Mouse (Mus musculus) heart, embryonic 11.5 days (tissue): ENCODE measurements around the gene Il17ra. TPM values are rescaled to one million over a fixed set of nuclear protein-coding genes. Genes with fewer than 3 reads are reported as not detected.

ENCODE experiments used
- ATAC-seq: fragments of 200-750 bp; cut with Nextera tagmentation; replicated peaks from 2 replicates; pipeline ENCODE4 v1.8.0; 2017; ENCODE audit warnings: moderate library complexity; ENCODE audit not compliant: insufficient number of reproducible peaks, low FRiP score, low TSS enrichment
- H3K27ac ChIP-seq: fragments of 300-500 bp; sonication (generic); 2 replicates; pipeline ENCODE4 v1.5.1; 2014; ENCODE audit warnings: mild to moderate bottlenecking, low read depth, low read length
- H3K27me3 ChIP-seq: fragments of 300-500 bp; sonication (generic); 2 replicates; pipeline ENCODE4 v1.6.1; 2014; ENCODE audit warnings: mild to moderate bottlenecking, low read length, mixed read lengths; ENCODE audit not compliant: control insufficient read depth, insufficient read depth
- H3K36me3 ChIP-seq: fragments of 300-500 bp; sonication (generic); 2 replicates; pipeline ENCODE4 v1.6.1; 2014; ENCODE audit warnings: mild to moderate bottlenecking, low read length, moderate library complexity, mixed read lengths; ENCODE audit not compliant: control insufficient read depth, insufficient read depth
- H3K4me1 ChIP-seq: fragments of 300-500 bp; sonication (generic); 2 replicates; pipeline ENCODE4 v1.6.1; 2014; ENCODE audit warnings: low read length; ENCODE audit not compliant: control insufficient read depth, insufficient read depth
- H3K4me2 ChIP-seq: fragments of 300-500 bp; sonication (generic); 2 replicates; pipeline ENCODE4 v1.6.1; 2014; ENCODE audit warnings: mild to moderate bottlenecking, moderate library complexity
- H3K4me3 ChIP-seq: fragments of 300-500 bp; sonication (generic); 2 replicates; pipeline ENCODE4 v1.5.1; 2014; ENCODE audit warnings: low read depth, low read length
- H3K9ac ChIP-seq: fragments of 300-500 bp; sonication (generic); 2 replicates; pipeline ENCODE4 v1.6.1; 2014; ENCODE audit warnings: mild to moderate bottlenecking, low read depth, low read length, moderate library complexity
- H3K9me3 ChIP-seq: fragments of 300-500 bp; sonication (generic); replicated peaks from 2 replicates; pipeline ENCODE4 v1.6.1; 2016; ENCODE audit warnings: low read length; ENCODE audit not compliant: control insufficient read depth
- WGBS: fragments of 180-500 bp; shearing (Covaris S2); extraction: QIAGEN DNeasy Blood & Tissue Kit; methylation state at CpG from one replicate; pipeline ENCODE4 v1.1.7; 2014; ENCODE audit not compliant: insufficient replicate concordance; 5-methylcytosine and 5-hydroxymethylcytosine counted together
- polyA plus RNA-seq: library from polyadenylated mRNA; unstranded; fragments of >200 nt; fragmentation: Nextera tagmentation; extraction: Ambion mirVana; gene quantifications from 2 replicates; pipeline ENCODE4 v1.2.1, GENCODE M21; 2014

Gene Il17ra
- polyA plus RNA-seq, 1 experiment from 2014 or later: 4.2 TPM

DNA sequence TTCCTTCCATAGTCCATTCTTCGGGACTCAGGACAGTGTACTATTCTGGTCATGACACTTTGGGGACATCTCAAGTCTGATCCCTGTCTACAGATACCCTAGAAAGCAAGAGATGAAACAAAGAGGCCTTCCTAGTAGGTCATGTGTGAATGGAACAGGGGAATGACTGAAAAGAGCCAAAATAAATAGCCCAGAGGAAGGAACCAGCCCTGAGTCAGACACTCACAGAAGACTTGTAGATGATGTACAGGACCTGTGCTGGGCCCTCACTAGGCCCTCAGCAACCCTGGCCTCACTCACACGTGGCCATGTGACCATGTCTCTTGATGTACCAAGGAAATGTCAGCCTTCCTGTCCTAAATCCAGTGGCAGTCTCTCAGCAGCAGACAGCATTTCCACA lies 26.4 kb downstream of the Il17ra start:
- Histone ChIP-seq H3K36me3 (no peaks in the 10 kb centered on the region), H3K27ac (no peak overlapping the region), H3K9ac (no peak overlapping the region), H3K4me3 (no peak overlapping the region), H3K9me3 (no peaks in the 10 kb centered on the region), H3K27me3 (peaks cover 37% of the 10 kb centered on the region), H3K4me2 (no peak overlapping the region; the same call in 1 of the 2 replicates), H3K4me1 (peaks cover 19% of the 10 kb centered on the region)
- WGBS: 45% methylated on average over 2 of the region's 2 CpGs
- no peak for ATAC-seq

DNA sequence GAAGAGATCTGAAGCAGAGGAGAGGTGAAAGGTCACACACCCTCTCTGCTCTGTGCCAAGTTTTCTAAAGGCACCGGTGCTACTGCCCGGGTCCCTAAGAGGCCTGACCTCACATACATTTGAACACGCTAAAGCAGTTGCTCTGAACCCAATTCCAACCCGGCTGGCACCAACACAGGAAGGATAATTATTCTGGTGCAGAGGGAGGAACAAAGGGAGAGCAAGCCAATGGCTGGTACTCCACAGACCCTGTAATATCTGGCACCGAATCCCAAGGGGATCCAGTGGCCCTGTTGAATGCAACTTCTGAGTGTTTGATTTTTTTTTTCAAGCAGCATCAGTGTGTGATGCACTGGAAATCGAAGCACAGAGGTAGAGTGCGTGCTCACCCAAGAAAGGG lies 28.0 kb downstream of the Il17ra start:
- no peak overlapping the region for H3K4me3 ChIP-seq
- H3K9ac ChIP-seq: no peak overlapping the region
- no peak overlapping the region for H3K27ac ChIP-seq
- ATAC-seq: no peak
- H3K36me3 ChIP-seq: no peaks in the 10 kb centered on the region
- WGBS: 72% methylated on average over 7 of the region's 7 CpGs
- H3K27me3 ChIP-seq: peaks cover 46% of the 10 kb centered on the region
- peaks cover 19% of the 10 kb centered on the region for H3K4me1 ChIP-seq
- H3K4me2 ChIP-seq: no peak overlapping the region
- no peaks in the 10 kb centered on the region for H3K9me3 ChIP-seq

DNA sequence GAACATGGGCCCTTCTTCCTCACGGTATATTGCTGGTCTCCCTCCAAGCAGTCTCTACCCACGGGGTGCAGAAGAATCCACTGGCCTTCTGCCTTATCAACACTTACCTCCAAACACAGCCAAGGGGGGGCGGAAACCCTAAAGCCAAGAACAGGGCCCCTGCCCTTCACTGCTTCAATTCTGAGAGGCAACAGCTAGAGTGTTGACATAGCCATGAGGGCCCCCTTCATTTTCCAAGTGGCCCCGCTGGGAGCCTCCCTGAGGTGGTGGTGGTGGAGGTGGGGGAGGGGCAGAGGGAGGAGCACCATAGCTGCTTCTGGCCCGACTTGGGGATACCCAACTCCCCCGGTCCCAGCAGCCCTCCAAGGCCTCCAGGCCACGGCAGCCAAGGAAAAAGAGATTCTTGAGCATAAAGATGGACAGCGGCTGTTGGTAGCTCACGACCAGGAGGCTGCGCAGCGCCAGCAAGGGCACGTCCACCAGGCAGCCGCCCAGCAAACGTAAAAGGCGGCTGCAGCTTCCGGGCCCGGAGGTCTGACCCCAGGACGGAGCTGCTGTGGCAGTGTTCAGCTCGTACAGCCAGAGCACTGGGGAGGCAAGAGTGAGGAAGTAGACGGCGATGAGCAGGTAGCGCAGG lies 28.9 kb downstream of the Il17ra start:
- peaks cover 46% of the 10 kb centered on the region for H3K27me3 ChIP-seq

DNA sequence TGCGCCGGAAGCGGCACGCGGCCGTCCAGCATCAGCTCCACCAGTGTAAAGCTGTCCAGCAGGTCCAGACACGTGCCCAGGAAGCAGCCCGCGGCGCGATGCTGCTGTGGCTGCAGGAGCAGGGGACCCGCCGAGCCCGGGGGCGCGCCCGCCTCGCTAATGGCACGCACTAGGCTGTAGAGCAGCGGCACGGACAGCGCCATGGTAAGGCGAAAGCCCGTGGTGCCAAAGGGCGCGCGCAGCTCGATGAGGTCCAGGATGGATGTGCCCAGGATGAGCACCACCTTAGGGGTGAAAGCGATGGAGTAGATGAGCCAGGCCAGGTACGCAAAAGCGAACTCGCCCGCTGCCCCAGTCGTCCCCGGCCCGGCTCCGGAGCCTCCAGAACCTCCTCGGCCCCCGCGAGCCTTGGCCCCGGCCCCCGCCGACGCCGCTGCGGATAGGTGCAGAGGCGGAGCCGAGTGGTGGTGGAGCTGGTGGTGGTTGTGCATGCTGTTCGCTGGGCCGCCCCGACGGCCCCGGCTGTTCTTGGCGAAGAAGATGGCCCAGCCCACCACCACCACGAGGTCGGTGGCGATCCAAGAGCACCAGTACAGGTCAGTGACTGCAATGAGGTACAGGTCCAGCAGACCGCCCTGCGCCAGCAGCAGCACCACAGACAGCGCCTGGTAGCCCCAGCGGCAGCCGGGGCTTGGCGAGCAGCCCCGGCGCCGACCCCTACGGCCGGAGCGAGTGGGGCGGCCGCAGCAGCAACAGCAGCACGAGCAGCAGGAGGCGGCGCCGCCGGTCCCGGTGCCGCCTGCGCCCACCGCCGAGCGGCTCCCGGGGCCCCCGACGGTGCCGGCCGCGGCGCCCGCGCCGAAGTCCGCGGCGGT lies 29.7 kb downstream of the Il17ra start:
- Histone ChIP-seq H3K36me3 (no peaks in the 10 kb centered on the region), H3K9me3 (no peaks in the 10 kb centered on the region), H3K9ac (no peak overlapping the region), H3K4me3 (peak overlapping the region; percentile 76), H3K4me2 (peak overlapping the region; percentile 100), H3K27me3 (peaks cover 46% of the 10 kb centered on the region), H3K4me1 (peaks cover 19% of the 10 kb centered on the region), H3K27ac (no peak overlapping the region)
- peak; percentile 26; the same call in 1 of the 2 replicates for ATAC-seq
- under 1% methylated on average over 74 of the region's 95 CpGs for WGBS

More for the DNA sequence above, 28.9 kb downstream of the Il17ra start:
- H3K27ac ChIP-seq: no peak overlapping the region
- H3K9me3 ChIP-seq: no peaks in the 10 kb centered on the region
- peaks cover 19% of the 10 kb centered on the region for H3K4me1 ChIP-seq
- H3K36me3 ChIP-seq: no peaks in the 10 kb centered on the region
- WGBS: 8% methylated on average over 22 of the region's 22 CpGs
- H3K4me3 ChIP-seq: peak overlapping the region; percentile 76
- no peak overlapping the region for H3K9ac ChIP-seq
- H3K4me2 ChIP-seq: peak overlapping the region; percentile 100
- ATAC-seq: no peak; the same call in 1 of the 2 replicates

DNA sequence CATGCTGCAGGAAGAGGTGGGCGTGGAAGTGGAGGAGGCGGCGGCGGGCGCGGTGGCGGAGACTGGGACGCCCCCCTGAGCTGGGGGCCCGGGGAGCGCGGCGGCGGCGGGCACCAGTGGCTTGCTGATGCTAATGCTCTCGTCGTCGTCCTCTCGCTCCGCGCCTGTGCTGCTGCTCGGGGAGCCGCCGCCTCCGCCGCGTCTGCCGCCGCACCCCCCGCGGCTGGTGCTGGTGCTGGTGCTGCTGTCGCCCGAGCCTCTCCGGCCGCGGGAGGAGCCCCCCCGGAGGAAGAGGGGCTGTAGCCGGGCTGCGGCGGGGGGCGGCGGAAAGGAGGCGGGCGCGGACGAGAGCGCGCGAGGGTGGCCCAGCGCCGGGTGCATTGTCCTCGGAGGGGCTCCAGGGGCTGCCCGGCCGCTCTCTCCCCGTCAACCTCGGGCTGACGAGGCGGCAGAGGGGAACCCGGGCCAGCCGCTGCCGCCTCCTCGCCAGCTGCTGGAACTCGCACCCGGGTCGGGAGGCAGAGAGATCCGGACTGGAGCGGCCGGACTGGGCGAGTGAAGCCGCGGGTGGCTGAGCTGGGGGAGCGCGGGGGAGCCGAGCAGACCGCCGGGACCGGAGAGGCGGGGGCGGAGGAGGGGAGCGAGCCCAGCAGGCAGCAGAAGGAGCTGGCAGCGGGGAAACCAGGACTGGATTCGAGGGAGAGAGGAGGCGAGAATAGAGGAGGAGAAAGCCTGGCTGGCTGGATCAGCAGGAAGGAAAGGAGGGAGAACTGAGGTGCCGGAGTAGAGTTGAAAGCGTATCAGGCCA lies 30.5 kb downstream of the Il17ra start, which contains the start of gene Tmem121b:
Gene Tmem121b, minus strand, starts transcription at position 434 of the 808 bp plus-strand sequence.
- under 1% methylated on average over 64 of the region's 84 CpGs for WGBS
- H3K9me3 ChIP-seq: no peaks in the 10 kb centered on the region

DNA sequence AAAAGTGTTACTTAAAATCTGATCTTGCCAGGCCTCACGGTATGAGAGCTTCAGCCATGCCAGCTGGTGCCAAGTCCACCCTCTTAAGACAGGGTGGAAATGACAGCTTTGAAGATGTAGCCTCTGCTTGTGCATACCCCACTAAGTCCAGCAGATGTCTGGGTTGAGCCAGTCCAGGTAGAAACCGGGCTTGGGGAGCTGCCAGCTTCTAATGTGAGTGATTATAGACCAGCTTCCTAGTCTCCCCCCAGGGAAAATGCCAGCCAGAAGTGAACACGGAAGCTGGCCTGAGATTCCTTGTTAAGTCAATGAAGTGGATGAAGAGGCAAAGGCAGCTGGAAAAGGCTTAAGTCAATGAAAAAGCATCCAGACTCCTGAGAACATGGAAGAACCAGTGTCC lies 33.5 kb downstream of the Il17ra start:
- peaks cover 18% of the 10 kb centered on the region for H3K4me1 ChIP-seq
- no peak overlapping the region for H3K9ac ChIP-seq
- H3K4me2 ChIP-seq: no peak overlapping the region
- H3K9me3 ChIP-seq: no peaks in the 10 kb centered on the region
- peaks cover 39% of the 10 kb centered on the region for H3K27me3 ChIP-seq
- no peaks in the 10 kb centered on the region for H3K36me3 ChIP-seq
- H3K27ac ChIP-seq: no peak overlapping the region
- no peak for ATAC-seq
- WGBS: 66% methylated on average over 3 of the region's 3 CpGs
- H3K4me3 ChIP-seq: no peak overlapping the region

More for the DNA sequence above, 30.5 kb downstream of the Il17ra start, which contains the start of gene Tmem121b:
- Histone ChIP-seq H3K27ac (no peak within 1 kb of the TSS), H3K4me1 (peaks cover 19% of the 10 kb centered on the region), H3K9ac (peak within 1 kb of the TSS; percentile 50), H3K4me3 (peak within 1 kb of the TSS; percentile 76), H3K27me3 (peaks cover 48% of the 10 kb centered on the region), H3K36me3 (no peaks in the 10 kb centered on the region), H3K4me2 (peak within 1 kb of the TSS; percentile 100)
- ATAC-seq: peak; percentile 51

DNA sequence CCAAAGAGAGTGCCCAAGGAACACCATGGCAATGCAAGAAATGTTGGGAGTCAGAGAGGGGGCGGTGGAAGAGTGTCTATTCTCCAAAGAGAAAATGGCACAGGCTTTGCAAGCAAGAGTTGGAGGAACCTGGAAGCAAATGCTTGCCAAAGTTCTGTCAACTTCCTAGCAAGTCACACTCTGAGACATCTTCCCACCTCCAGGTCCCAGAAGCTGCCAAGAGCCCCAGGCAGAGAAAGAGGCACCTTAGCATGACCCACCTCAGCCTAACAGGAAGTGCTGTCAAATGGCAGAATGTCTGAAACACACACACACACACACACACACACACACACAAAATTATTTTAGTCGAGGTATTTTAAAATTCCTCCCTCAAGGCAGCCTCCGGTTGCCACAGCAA lies 41.0 kb downstream of the Il17ra start:
- ATAC-seq: no peak
- no peak overlapping the region for H3K9ac ChIP-seq
- no peak overlapping the region for H3K4me3 ChIP-seq
- WGBS: 73% methylated on average over 3 of the region's 3 CpGs
- no peaks in the 10 kb centered on the region for H3K27me3 ChIP-seq
- H3K9me3 ChIP-seq: no peaks in the 10 kb centered on the region
- H3K27ac ChIP-seq: no peak overlapping the region
- no peak overlapping the region for H3K4me2 ChIP-seq
- 0 out of 2 replicates have a peak, but pooled peaks cover 4% of the 10 kb centered on the region for H3K36me3 ChIP-seq
- no peaks in the 10 kb centered on the region; the same call in none of the 2 replicates for H3K4me1 ChIP-seq

DNA sequence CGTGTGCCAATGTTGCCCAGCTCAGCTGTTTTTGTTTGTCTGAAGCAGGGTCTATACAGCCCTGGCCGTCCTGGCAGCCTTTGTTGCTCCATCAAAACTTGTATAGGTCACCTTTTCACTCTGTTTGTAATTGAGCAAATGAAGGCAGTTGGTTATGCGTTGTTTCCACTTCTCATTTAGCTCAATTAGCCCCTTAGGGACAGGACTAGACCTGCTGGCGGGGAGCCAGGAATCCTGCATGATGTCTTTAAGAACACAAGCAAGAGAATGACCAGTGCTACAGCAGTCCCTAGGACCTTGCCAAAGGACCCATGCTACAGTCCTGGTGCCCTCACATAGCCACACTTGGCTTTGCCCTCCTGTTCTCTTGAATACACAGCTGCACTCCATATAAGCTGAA lies 42.5 kb downstream of the Il17ra start:
- Histone ChIP-seq H3K27me3 (no peaks in the 10 kb centered on the region), H3K36me3 (peaks cover 7% of the 10 kb centered on the region; the same call in 1 of the 2 replicates), H3K27ac (no peak overlapping the region), H3K9ac (no peak overlapping the region), H3K4me2 (no peak overlapping the region), H3K9me3 (no peaks in the 10 kb centered on the region), H3K4me3 (no peak overlapping the region), H3K4me1 (no peaks in the 10 kb centered on the region; the same call in none of the 2 replicates)
- no peak for ATAC-seq
- 68% methylated on average over 4 of the region's 4 CpGs for WGBS
